Mouse (Mus musculus) heart, postnatal 0 days (tissue): ENCODE results near the gene Spi1. TPM values are rescaled to one million over a fixed set of nuclear protein-coding genes. Genes with fewer than 3 reads are reported as not detected.

ENCODE experiments used
- ATAC-seq: fragments of 200-750 bp; cut with Nextera tagmentation; 2 replicates; pipeline ENCODE4 v1.8.0; 2017; ENCODE audit warnings: low read depth, moderate number of reproducible peaks, moderate library complexity; ENCODE audit not compliant: insufficient read depth
- DNase-seq: peaks from one replicate; pipeline ENCODE4 v3.0.0-alpha.2; 2016; ENCODE audit warnings: low spot score
- H3K27ac ChIP-seq: fragments of 300-500 bp; sonication (generic); 2 replicates; pipeline ENCODE4 v1.5.1; 2014; ENCODE audit warnings: low read depth, mild to moderate bottlenecking
- H3K27me3 ChIP-seq: fragments of 300-500 bp; sonication (generic); 2 replicates; pipeline ENCODE4 v1.6.1; 2014; ENCODE audit warnings: low read length, mixed read lengths; ENCODE audit not compliant: control insufficient read depth, insufficient read depth
- H3K36me3 ChIP-seq: fragments of 300-500 bp; sonication (generic); replicated peaks from 2 replicates; pipeline ENCODE4 v1.6.1; 2014; ENCODE audit warnings: low read length, mixed read lengths; ENCODE audit not compliant: control insufficient read depth, insufficient read depth
- H3K4me1 ChIP-seq: fragments of 300-500 bp; sonication (generic); 2 replicates; pipeline ENCODE4 v1.6.1; 2014; ENCODE audit warnings: antibody characterized with exemption; ENCODE audit not compliant: control insufficient read depth, insufficient read depth
- H3K4me2 ChIP-seq: fragments of 300-500 bp; sonication (generic); 2 replicates; pipeline ENCODE4 v1.6.1; 2014; ENCODE audit warnings: low read depth, mild to moderate bottlenecking, low read length, moderate library complexity
- H3K4me3 ChIP-seq: fragments of 300-500 bp; sonication (generic); 2 replicates; pipeline ENCODE4 v1.5.1; 2014; ENCODE audit warnings: low read depth, low read length
- H3K9ac ChIP-seq: fragments of 300-500 bp; sonication (generic); replicated peaks from 2 replicates; pipeline ENCODE4 v1.6.1; 2014; ENCODE audit warnings: low read depth, low read length, mixed read lengths
- H3K9me3 ChIP-seq: fragments of 300-500 bp; sonication (generic); replicated peaks from 2 replicates; pipeline ENCODE4 v1.6.1; 2016; ENCODE audit warnings: low read length; ENCODE audit not compliant: control insufficient read depth
- CTCF ChIP-seq: IDR thresholded peaks from 2 replicates; pipeline ENCODE4 v1.5.1; 2016; ENCODE audit warnings: antibody characterized with exemption, control low read depth, low read depth
- EP300 ChIP-seq: IDR thresholded peaks from 2 replicates; pipeline ENCODE4 v1.6.1; 2016; ENCODE audit warnings: antibody characterized with exemption, low read depth
- WGBS: fragments of 180-500 bp; shearing (Covaris S2); extraction: QIAGEN DNeasy Blood & Tissue Kit; methylation state at CpG from one replicate; pipeline ENCODE4 v1.1.7; 2014; 5-methylcytosine and 5-hydroxymethylcytosine counted together
- polyA plus RNA-seq: library from polyadenylated mRNA; unstranded; fragments of >200 nt; fragmentation: Nextera tagmentation; extraction: Ambion mirVana; gene quantifications from 2 replicates; pipeline ENCODE4 v1.2.1, GENCODE M21; 2015
- total RNA-seq: library from RNA; depleted of rRNA; stranded (reverse); fragments of >200 nt; gene quantifications from 2 replicates; pipeline ENCODE4 v1.2.3, GENCODE M21; 2014; ENCODE audit warnings: low replicate concordance

Gene Spi1
- total and polyA plus RNA-seq, 2 experiments from 2014 or later = 2.5 to 3.1 TPM

GRCm38 (mm10) chr2:91112491-91112890 is 30.3 kb downstream of the Spi1 start:
- peak; percentile 24; the same call in 1 of the 2 replicates for ATAC-seq
- peak; percentile 81 for TF ChIP-seq EP300
- TF ChIP-seq CTCF = no peak
- Histone ChIP-seq H3K9ac (no peak overlapping the region), H3K27me3 (no peaks in the 10 kb centered on the region), H3K4me1 (peaks cover 11% of the 10 kb centered on the region; the same call in 1 of the 2 replicates), H3K36me3 (no peaks in the 10 kb centered on the region), H3K4me2 (no peak overlapping the region), H3K4me3 (no peak overlapping the region), H3K27ac (peak overlapping the region; percentile 52), H3K9me3 (no peaks in the 10 kb centered on the region)
- 27% methylated on average over 4 of the region's 4 CpGs for WGBS
- DNase-seq = no peak

GRCm38 (mm10) chr2:91113334-91113733 is 31.1 kb downstream of the Spi1 start:
- no peaks in the 10 kb centered on the region for H3K27me3 ChIP-seq
- H3K9me3 ChIP-seq = no peaks in the 10 kb centered on the region
- H3K9ac ChIP-seq = no peak overlapping the region
- H3K4me2 ChIP-seq = no peak overlapping the region
- 59% methylated on average over 10 of the region's 10 CpGs for WGBS
- TF ChIP-seq CTCF = no peak
- ATAC-seq (no peak), DNase-seq (no peak)
- no peaks in the 10 kb centered on the region for H3K36me3 ChIP-seq
- no peak overlapping the region for H3K4me3 ChIP-seq
- peaks cover 11% of the 10 kb centered on the region; the same call in 1 of the 2 replicates for H3K4me1 ChIP-seq
- peak overlapping the region; percentile 52; the same call in 1 of the 2 replicates for H3K27ac ChIP-seq

- H3K4me2 ChIP-seq = no peak overlapping the region
- no peak for ATAC-seq
- H3K9me3 ChIP-seq = no peaks in the 10 kb centered on the region
- H3K4me3 ChIP-seq = no peak overlapping the region
- DNase-seq = no peak
- WGBS = 74% methylated on average over 6 of the region's 6 CpGs
- no peak for TF ChIP-seq EP300
- TF ChIP-seq CTCF = no peak
- H3K36me3 ChIP-seq = no peaks in the 10 kb centered on the region
- H3K27ac ChIP-seq = no peak overlapping the region
- no peaks in the 10 kb centered on the region for H3K27me3 ChIP-seq
- H3K9ac ChIP-seq = no peak overlapping the region
- peaks cover 11% of the 10 kb centered on the region; the same call in 1 of the 2 replicates for H3K4me1 ChIP-seq
Measured at GRCm38 (mm10) chr2:91113852-91114251, 31.7 kb downstream of the Spi1 start.

- Histone ChIP-seq H3K36me3 (0 out of 2 replicates have a peak, but pooled peaks cover under 1% of the 10 kb centered on the region), H3K4me2 (peak overlapping the region; percentile 80), H3K27me3 (no peaks in the 10 kb centered on the region), H3K4me3 (peak overlapping the region; percentile 44), H3K9ac (peak overlapping the region; percentile 52; the same call in 1 of the 2 replicates), H3K27ac (peak overlapping the region; percentile 33), H3K9me3 (no peaks in the 10 kb centered on the region), H3K4me1 (peaks cover 11% of the 10 kb centered on the region; the same call in 1 of the 2 replicates)
- TF ChIP-seq CTCF (peak; percentile 100), EP300 (peak; percentile 28; the same call in 1 of the 2 replicates)
- peak; percentile 26 for ATAC-seq
- peak; percentile 93 for DNase-seq
- 8% methylated on average over 41 of the region's 42 CpGs for WGBS
Measured at GRCm38 (mm10) chr2:91114781-91115577, 32.8 kb downstream of the Spi1 start.

- no peaks in the 10 kb centered on the region for H3K27me3 ChIP-seq
- 0 out of 2 replicates have a peak, but pooled peaks cover 6% of the 10 kb centered on the region for H3K36me3 ChIP-seq
- peak overlapping the region; percentile 44 for H3K4me3 ChIP-seq
- 27% methylated on average over 12 of the region's 12 CpGs for WGBS
- H3K4me1 ChIP-seq = peaks cover 11% of the 10 kb centered on the region; the same call in 1 of the 2 replicates
- H3K27ac ChIP-seq = peak overlapping the region; percentile 33
- peak overlapping the region; percentile 80 for H3K4me2 ChIP-seq
- peak overlapping the region; percentile 52; the same call in 1 of the 2 replicates for H3K9ac ChIP-seq
- ATAC-seq = no peak
- DNase-seq = no peak
- TF ChIP-seq CTCF = no peak
- no peak for TF ChIP-seq EP300
- no peaks in the 10 kb centered on the region for H3K9me3 ChIP-seq
Measured at GRCm38 (mm10) chr2:91115578-91115970, 33.4 kb downstream of the Spi1 start.
